Mouse (Mus musculus) spleen, postnatal 36 days (tissue): ENCODE data around the gene Gab2.

Experiments used
- DNase-seq, 2 experiments: peaks; one replicate each; pipeline ENCODE4 v3.0.0; 2022; ENCODE audit warnings: low spot score in 2 of 2, mixed read lengths in 1 of 2

Gab2 gene

DNA sequence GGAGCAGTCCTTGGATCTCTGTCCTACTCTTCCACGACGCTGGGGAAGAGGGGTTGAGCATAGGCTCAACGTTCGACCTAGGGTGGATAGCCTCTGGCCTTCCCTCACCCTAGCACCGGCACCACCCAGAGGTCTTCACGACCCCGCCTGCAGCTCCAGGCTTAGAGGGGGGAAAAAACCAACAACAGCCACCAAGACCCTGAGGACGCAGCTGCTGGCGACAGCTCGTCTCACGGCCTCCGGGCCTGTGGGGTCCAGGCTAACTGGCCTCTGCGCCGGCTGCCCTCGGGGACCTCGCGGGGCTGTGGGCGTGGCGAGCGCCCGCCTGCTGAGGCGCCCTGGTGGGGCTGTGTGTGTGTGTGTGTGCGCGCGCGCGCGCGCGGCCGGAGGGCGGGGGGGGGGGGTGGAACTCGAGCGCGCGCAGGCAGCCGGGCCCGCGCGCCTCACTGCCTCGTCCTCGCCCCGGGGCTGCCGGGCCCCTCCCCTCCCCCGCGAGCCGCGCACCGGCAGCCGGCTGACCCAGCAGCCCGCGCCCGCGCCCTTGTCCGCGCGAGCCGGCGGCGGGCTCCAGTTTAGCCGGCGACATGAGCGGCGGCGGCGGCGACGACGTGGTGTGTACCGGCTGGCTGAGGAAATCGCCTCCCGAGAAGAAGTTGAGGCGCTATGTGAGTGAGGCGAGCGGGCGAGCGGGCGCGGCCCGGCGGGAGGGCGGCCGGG is at the start of gene Gab2:
TSS of gene Gab2 (plus strand) at position 345 of the 717 bp plus-strand sequence.
- peak; percentile 56 to 61 for DNase-seq

DNA sequence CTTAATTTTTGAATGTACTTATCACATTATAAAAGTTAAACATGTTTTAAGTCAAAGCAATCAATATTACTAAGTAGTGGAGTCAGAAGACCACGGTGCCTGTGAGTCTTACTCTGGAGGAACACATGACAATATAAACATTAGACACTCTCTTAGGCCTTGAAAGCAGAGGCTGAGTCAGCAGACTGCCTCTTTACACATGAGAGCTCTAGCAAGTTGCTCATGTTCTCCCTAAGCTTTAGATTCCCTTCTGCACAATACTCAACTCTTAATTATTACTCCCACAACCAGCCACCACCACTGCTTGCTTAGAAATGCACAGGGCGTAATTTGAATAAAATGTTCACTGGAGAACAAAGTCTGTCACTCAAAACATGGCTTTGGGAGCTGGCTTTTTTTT is 49.0 kb upstream of the Gab2 start:
- DNase-seq, result no peak

DNA sequence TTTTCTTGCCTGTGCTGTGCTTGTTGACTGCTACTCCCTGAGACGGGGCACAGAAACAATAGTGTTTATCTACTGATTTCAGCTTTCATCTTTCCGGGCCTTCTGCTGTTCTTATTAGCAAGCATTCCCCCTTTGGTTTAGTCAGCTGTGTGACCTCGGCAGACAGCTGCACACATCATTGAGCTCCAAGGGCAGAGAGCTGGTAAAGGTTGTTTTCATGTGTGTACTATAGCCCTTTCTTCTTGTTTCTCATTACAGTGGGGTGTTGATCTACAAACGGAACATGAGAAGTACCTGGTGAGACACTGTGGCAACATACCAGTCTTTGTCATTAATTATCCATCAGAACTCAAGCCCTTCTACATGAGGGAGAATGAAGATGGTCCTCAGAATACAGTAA is 41.7 kb upstream of the Gab2 start:
- DNase-seq, result no peak

DNA sequence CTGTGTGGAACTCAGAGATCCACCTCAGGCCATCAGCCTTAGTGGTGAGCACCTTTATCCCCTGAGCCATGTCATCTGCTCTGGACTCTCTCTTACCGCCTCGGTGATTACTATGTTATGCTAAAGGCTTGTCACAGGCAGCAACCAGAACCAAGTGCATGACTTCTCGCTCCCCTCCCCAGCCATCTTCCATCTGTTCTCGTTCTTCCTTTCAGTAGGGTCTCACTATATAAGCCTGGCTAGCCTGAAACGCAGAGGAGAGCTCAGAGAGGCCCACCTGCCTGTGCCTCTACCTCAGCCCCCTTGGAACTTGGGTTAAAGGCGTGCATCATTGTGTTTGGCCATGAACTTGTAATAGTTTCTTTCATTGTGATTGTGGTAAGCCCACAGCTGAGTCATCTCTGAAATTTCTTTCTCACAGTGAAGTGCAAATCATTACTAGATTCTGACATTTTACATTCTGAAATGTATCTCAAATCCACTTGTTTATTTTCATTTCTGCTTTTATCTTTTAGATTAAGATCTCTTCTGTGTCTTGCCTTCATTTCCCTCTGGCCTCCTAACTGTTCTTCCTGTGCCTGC is 39.4 kb upstream of the Gab2 start:
- no peak for DNase-seq

DNA sequence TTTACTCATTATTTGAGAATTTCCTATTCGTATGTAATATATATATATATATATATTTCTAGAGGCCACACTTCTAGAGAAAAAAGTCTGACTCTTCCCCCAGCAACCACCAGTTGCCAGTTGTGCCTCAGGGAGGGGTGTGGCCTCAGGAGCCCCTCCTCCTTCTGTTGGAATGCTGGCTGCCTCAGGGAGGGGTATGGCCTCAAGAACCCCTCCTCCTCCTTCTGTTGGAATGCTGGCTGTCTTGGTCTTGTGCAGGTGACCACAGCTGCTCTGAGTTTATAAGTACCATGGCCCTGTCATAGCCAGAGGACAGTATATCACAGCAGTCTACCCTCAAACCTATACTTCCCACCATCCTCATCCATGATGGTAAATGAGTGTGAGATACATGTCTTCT is 38.4 kb upstream of the Gab2 start:
- no peak for DNase-seq

DNA sequence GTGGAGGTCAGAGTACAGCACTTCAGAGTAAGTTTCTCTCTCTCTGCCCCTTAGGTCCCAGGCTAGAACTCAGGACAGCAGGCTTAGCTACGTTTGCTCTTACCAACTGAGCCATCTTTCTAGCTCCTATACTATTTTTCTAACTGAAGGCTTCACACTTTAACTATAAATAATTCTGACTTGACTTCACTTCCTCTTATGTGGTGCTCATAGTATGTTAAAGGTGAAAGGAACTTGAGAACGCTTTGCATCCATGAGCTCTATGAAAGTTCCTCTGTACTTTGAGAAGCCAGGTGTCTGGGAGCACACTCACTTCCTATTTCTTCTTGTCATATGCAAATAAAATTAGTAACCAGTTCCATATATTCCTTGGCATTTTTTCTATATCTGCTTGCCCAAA is 20.4 kb upstream of the Gab2 start:
- DNase-seq, result no peak

DNA sequence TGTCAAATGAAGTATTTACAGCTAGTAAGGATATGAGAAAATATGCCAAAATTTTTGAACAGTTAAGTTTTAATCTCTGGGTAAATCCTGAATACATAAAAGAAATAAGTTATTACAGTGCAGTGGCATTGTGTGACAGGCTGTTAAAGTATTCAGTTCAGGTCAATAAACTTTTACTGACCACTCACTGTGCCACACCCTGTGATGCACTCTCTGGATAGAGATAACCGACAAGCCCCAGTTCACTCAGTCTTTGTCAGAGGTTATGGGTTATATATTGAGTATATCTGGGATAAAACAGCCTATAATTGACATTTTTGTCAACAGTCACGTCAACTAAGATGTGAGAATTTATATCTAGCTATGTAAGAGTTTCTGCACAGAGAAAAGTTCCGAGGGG is 9.9 kb upstream of the Gab2 start:
- DNase-seq, result no peak

DNA sequence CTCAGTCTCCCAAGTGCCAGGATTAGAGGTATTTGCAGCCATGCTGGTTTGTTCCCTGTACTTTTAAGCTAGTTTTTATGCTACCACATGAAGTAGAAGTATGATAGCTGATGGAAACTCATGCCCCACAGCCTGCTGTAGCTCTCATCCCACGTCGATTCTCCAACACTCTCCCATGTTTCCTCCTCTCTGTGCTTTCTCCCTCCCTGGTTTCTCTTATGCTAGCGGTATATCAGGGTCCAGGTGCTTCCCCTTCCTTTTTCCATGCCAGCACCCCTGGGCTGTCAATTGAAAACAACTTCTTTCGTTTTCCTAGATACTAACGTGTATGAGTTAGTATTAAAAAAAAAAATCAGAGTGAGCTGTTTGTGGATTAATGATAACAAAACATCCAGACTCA is 9.3 kb upstream of the Gab2 start:
- no peak for DNase-seq

DNA sequence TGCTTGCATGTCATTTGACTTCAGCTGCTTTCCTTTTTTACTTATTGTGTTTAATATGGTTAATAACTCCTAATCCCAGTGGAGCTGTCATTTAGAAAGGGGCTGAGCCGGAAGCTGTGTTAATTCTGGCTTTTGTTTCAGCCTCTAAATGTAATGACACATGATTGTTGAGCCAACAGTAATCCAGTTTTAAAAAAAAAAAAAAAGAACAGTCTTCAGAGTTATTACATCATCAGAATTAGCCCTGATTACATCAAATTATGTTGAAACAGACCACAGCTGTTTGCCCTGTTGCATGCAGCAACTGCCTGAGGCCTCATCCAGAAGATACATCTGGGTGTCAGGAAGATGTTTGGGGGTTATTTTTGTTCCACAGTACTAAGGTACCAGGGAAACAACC is 6.4 kb upstream of the Gab2 start:
- DNase-seq, result no peak

DNA sequence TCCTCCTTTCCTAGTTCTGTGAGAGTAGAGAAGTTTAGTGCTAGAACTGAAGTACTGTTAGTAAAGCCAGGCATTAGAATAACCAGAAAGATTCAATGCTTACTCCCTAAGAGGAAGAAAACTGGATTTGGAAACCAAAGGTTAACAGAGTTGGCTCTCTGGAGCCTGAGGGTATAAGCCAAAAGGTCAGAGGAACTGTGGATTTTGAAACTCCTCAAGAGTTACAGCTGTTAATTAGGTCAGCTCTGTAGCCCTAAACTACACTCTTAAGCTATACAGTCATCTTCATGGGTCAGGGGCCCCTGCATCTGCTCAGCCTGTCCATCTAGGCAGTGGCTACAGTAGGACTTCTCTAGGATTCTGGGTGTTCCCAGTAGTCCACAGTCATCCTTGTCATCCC is 4.4 kb upstream of the Gab2 start:
- no peak for DNase-seq

DNA sequence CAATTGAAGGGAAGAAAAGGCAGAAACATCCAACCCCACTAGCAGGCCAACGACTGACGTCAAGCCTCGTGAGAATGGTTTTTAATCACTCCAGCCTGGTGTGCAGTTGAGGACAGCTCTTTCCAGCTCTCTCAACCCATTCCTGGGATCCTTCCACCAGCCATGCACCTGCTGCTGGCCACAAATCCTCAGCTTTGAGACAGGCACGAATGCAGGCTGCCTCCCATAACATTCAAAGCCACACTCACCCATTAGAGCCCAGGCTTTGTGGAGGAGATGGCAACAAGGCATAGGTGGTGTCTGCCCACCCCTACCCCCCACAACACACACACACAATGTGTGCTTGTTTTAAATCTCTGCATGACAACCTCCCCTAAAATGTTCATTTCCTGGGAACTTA is 2.7 kb upstream of the Gab2 start:
- DNase-seq, result no peak

DNA sequence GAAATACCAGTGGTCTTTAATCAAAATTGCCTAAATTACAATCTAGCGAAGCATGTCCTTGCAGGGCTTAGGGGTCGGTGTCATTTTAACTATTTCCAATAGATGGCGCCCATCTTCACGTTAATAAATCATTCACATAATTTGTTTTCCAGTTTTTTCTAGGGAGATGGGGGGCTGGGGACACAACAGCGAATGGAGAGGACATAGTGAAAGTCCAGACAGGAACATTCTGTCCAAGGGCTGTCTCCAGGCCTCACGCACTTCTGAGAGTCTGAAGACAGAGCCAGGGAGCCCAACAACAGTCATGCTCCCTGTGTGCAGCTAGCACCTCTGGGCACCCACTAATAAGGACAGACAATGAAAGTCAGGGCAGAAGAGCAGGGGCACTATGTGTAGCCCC is 2.2 kb upstream of the Gab2 start:
- no peak for DNase-seq

DNA sequence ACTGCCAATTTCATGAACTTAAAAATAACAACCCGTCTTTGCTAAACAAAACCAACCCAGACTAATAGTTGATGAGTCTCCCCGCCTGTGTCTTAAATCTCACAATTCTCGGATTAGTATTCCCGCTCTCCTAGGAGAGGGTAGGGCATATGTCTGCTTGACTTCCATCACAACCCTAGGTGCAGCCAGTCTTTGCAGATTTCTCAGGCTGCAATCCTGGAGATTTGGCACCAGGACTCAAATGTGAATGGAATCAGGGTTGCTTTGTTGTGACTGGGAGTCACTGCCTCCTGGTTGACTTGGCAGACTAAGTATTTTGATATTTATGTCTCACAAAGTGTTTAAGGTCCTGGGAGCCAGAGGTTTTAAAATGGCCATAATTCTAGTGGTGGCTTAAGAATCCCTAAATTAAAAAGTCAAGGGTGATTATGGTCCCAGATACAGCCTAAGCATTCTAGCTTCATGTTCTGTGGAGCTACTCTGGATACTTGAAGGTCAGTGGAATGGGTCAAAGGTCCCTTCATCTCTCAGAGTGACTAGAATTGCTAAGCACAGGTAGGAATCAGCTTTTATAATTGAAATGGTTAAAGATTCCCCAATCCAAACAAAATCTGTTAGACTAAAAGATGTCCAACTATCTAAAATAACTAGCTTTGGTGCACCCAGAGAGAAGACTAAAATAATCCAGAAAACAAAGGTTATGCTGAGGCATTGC is 1.6 kb upstream of the Gab2 start:
- DNase-seq, result no peak

DNA sequence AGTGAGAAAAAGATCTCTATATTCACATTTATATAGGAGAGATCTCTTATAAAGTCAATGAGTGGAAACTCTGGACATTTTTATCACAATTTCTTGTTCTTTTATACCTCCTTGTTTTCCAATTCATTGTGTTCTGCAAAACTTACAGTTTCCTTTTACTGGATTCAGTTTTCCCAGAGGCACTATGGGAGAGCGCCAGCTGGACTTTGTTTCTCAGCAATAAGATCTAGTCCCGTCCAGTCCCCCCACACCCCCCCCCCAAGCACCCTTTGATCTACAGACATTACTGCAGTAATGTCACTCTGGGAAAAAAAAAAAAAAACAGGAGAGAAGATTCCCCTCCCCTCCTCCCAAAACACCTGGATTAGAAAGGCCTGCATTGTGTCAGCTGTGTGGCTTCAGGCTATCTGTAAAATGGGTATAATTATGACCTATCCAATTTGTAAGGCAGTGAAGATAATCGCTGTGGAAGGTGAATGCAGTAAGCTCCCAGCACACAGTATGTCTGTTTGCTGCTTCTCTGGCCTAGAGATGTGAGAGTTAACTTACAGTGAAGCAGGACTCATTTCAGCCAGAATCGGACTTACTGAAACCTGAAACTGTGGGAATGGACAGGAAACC is 655 bp upstream of the Gab2 start:
- no peak for DNase-seq

DNA sequence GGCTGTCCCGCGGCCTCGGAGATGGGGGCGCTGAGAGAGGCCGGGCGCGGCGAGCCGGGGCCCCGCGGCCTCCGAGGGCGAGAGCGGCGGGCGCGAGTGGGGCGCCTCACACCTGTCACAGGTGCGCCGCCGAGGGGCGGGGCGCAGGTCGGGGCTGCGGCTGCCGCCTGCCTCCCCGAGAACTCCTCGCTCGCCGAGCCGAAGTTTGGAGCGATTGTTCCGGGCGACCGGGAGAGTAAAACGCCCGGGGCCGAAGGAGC is 503 bp downstream of the Gab2 start:
- no peak for DNase-seq

DNA sequence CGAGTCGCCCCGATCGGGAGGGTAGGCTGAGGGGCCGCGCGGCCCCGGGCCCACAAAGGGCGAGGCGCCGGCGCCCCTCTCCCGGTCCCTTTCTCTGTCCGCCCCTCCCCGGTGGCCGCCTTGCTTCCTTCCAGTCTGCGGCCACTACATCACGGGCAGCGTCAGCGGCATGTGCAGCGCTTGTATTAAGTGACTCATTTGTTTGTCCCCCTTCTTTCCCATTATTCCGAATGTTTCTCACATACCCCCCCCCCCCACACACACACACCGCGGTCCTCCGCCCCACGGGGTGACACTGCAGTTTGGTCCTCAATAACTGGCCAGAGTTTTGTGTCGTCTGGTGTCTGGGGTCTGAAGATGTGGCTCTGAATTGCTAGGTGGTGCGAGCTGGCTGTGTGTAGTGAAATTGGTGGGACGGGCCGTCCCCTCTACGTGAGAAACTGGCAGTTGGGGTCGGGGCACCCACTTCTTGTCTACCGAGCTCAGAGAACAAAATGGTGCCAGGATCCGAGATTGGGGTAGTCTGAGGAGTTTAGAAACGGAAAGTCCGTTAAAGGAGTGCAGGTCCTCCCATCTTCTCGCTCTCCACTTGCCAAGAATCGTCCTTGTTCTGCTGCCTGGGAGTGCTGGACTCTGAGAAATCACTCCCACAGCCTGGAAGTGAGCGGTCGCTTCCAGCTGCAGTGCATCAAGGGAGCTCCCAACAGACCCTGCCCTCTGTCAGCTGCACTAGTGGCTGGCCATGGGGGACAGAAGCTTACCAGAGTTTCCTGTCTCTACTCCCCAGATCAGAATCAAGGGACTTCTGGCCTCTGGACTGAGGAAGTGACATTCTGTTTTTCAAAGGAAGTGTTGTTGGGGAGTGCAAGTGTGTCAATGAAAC is 1.1 kb downstream of the Gab2 start:
- peak; percentile 26 to 45 for DNase-seq

DNA sequence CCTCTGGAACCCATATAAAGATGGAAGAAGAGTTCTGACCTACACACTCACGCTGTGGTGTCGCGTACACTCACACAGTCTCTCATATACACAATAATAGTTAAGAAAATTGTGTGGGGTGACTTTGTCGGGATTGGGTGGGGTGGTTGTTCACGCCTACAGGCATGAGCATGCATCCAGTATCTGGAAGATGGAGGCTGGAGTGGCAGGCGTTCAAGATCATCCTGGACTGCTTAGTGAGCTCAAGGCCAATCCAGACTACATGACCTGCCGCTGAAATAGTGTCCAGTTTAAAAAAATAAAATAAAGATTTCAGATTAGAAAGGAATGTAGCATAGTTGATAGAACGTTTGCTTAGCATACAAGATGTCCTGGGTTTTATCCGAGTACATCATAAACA is 2.2 kb downstream of the Gab2 start:
- no peak for DNase-seq

DNA sequence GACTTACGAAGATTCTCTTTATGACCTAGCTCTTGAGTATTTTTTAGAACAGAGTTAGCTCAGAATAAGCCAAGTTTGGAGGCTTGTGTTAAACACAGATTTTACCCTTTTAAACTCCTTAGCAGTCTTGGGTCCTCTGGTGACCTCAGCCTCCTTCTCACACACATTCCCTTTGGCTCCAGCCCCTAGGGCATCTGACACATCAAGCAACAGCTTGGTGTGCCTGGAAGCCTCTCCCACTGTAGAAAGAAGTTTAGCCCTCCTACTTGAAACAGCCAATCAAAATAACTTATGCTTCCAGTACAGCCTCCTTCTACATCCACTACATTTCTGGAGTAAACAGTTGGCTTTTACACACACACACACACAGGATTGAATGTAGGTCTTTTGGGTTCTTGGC is 2.8 kb downstream of the Gab2 start:
- no peak for DNase-seq

DNA sequence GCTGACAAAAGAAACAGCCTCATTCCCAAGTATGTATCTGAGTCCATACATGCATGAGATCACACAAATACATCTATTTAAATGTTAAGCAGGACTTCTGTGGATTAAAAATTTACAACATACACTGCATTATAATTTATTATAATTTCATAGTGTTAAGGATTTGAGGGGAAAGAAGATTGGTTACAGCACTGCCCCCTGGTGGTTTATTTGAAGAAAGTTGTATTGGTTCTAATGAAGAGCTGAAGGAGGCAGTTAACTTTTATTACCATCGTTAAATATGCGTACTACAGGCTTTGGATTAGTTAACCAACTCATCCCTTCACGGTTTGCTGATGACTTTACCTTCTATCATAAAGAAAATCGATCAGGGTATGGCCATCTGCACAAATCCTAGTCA is 3.9 kb downstream of the Gab2 start:
- DNase-seq, result peak in 1 of 2 experiments; percentile 28

DNA sequence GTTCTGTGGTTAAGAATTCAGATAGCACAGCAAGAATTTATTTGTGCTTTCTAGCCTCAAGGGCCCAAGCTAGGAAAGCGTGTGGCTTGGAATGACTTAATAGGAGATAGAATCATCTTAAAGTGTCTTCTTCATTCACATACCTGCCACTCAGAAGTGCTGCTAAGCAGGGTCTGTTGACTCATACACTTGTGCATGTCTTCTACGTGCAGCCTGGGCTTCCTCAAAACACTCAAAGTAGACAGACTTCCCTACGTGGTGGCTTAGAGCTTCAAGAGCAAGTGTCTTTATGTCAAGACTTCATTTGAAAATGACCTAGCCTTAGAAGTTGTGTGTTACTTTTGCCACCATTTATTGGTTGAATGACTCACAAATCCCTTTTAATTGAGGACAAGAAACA is 12.9 kb downstream of the Gab2 start:
- DNase-seq, result no peak

DNA sequence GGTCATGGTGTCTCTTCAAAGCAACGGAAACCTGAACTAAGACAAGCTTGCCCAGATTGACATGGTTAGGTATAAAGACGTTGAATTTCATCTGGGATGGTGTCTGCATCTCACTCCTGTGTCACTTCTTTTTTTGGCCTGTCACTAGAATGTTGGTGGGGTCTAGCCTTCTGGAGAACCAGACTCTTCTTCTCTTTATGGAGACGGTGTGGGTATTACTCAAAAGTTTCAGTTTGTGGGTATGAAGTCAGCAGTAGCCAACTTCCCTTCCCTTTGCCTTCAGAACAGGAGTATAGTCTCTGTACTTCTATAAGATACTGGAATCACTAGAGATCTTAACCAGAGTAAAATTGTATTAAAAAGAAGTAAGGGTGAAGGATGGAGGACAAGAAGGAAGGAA is 26.7 kb downstream of the Gab2 start:
- no peak for DNase-seq

DNA sequence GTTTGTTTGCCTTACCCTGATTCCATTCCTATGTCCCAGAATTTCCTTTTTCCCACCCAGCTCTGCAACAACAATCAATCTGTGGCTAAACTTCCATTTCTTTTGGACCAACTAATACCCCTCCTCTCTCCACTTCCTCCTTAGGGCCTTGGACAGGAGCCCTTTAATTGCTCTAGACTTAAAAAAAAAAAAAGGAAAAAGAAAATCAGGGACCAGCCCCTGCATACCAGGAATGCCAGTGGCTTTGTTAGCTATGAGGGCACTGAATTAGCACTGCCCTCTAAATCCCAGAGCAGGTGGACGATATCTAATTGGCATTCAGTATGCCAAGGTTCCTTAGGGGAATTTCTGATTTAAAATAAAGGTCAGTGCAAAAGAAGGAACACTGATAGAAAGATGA is 47.6 kb downstream of the Gab2 start:
- no peak for DNase-seq
